ENCODE assay signal across 9 mouse cellular contexts in genomic region chr15:99469067-99469466, GRCm38 (mm10). TPM values are rescaled to one million over a fixed set of nuclear protein-coding genes. Genes with fewer than 3 reads are reported as not detected.
A peak's percentile ranks its signal among the peaks of the same experiment; 100 is the strongest.
DNase-seq lines count a peak whose midpoint lies in the region; ATAC-seq and TF ChIP-seq lines count a peak whose summit lies in the region.
"Had no signal": no experiment of that assay in that cellular context is flagged by ENCODE, and none has a peak within 500 bp of the region (broad histone marks: within the 10 kb centered on the region; RNA-seq: fewer than 3 reads in every experiment).

No protein-coding gene starts in this region.

- no peak overlapping the region for H3K9ac ChIP-seq in liver, embryonic 14.5 days (replicated peaks)

- ATAC-seq in erythroblast, adult 5-6 weeks (replicated peaks; ENCODE audit: low FRiP score, poor library complexity, severe bottlenecking), result 0 out of 2 replicates have a peak, but pooled peaks have one; percentile 56
- no peak for ATAC-seq in liver, embryonic 14.5 days (ENCODE audit: insufficient read depth)

- TF ChIP-seq CTCF in liver, embryonic 14.5 days (IDR thresholded peaks at IDR 0.05; ENCODE audit: low read depth), result peak; percentile 86

- peaks cover 0 to 9% of the 10 kb centered on the region in 2 experiments; a peak in 2 of 4 replicates for H3K4me1 ChIP-seq in liver, embryonic 14.5 days (replicated peaks; ENCODE audit: control insufficient read depth in 2 of 2, insufficient read depth in 2 of 2, low read length in 1 of 2)

- H3K27ac ChIP-seq in liver, embryonic 14.5 days, result no peak overlapping the region

- 30% methylated on average over 3 of the region's 3 CpGs for WGBS in liver, embryonic 14.5 days (ENCODE audit: insufficient replicate concordance)

- TF ChIP-seq EP300 in liver, embryonic 14.5 days (IDR thresholded peaks at IDR 0.05; ENCODE audit: low read depth), result no peak

- H3K27me3 ChIP-seq in liver, embryonic 14.5 days (ENCODE audit: control insufficient read depth, insufficient read depth, low read length), result no peaks in the 10 kb centered on the region

- no peak overlapping the region for H3K4me3 ChIP-seq in liver, embryonic 14.5 days (ENCODE audit: insufficient read depth in 1 of 2, low read depth in 2 of 2, low read length in 2 of 2)

- H3K9me3 ChIP-seq in liver, embryonic 14.5 days (ENCODE audit: control insufficient read depth, low read length), result no peaks in the 10 kb centered on the region

- DNase-seq in ovary, postnatal 10 days (ENCODE audit: low spot score), result peak; percentile 45
- no peak for DNase-seq in ovary, adult 18-20 months (ENCODE audit: low spot score)
- DNase-seq in adrenal gland, postnatal 4 days (ENCODE audit: low spot score in 2 of 2), result peak; percentile 65 to 76
- peak; percentile 75 to 87 for DNase-seq in kidney, adult 8-10 months
- DNase-seq in liver, embryonic 14.5 days (ENCODE audit: low read depth in 3 of 3, low spot score in 3 of 3), result peak in 2 of 3 experiments; percentile 47 to 55
- DNase-seq in retina, postnatal 7 days (ENCODE audit: low read depth, low spot score), result peak; percentile 71
- DNase-seq in urinary bladder, postnatal 4 days (ENCODE audit: low spot score in 2 of 2), result peak; percentile 67 to 84

- H3K36me3 ChIP-seq in liver, embryonic 14.5 days (replicated peaks; ENCODE audit: control insufficient read depth, insufficient read depth, low read depth), result no peaks in the 10 kb centered on the region

- H3K4me2 ChIP-seq in liver, embryonic 14.5 days (ENCODE audit: low read depth), result no peak overlapping the region

RNA-seq across cellular contexts. Expression of gene Bcdin3d, which starts 5.5 kb away (rescaled TPM):
- 1 to 10 TPM; 7.8 TPM for total RNA-seq in adrenal gland, postnatal 4 days (2021)
- not detected in 2 replicates for total RNA-seq in erythroblast, adult 5-6 weeks (2015; ENCODE audit: low replicate concordance)
- total RNA-seq in erythroblast, adult 5-6 weeks (2017; ENCODE audit: low replicate concordance), result 0.98 and 2.1 TPM in 2 replicates
- polyA plus RNA-seq in liver, embryonic 14.5 days (2012; rRNA removed), result 3.0 and 3.3 TPM in 2 replicates
- 5.0 TPM in 2 replicates for polyA plus RNA-seq in liver, embryonic 14.5 days (2014; fragmentation: Nextera tagmentation; extraction: Ambion mirVana)

RNA-seq across cellular contexts. Expression of gene Nckap5l, which starts 11.5 kb away (rescaled TPM):
- total RNA-seq in adrenal gland, postnatal 4 days (2021), result 10 to 100 TPM; 35.7 to 44.5 TPM
- 1.5 TPM in 1 of 2 replicates, not detected in the other for total RNA-seq in erythroblast, adult 5-6 weeks (2015; ENCODE audit: low replicate concordance)
- total RNA-seq in erythroblast, adult 5-6 weeks (2017; ENCODE audit: low replicate concordance), result not detected in 2 replicates
- 0.70 and 1.2 TPM in 2 replicates for polyA plus RNA-seq in liver, embryonic 14.5 days (2012; rRNA removed)
- polyA plus RNA-seq in liver, embryonic 14.5 days (2014; fragmentation: Nextera tagmentation; extraction: Ambion mirVana), result 0.85 and 1.4 TPM in 2 replicates

RNA-seq across cellular contexts. Expression of gene Faim2, which starts 58.9 kb away (rescaled TPM):
- 10 to 100 TPM; 23.2 to 26.8 TPM for total RNA-seq in adrenal gland, postnatal 4 days (2021)
- not detected in 2 replicates for total RNA-seq in erythroblast, adult 5-6 weeks (2015; ENCODE audit: low replicate concordance)
- total RNA-seq in erythroblast, adult 5-6 weeks (2017; ENCODE audit: low replicate concordance), result 0.09 and 0.14 TPM in 2 replicates
- 0.02 TPM in 1 of 2 replicates, not detected in the other for polyA plus RNA-seq in liver, embryonic 14.5 days (2012; rRNA removed)
- polyA plus RNA-seq in liver, embryonic 14.5 days (2014; fragmentation: Nextera tagmentation; extraction: Ambion mirVana), result not detected in 2 replicates
- total RNA-seq: hematopoietic stem cell, adult 5-6 weeks had no signal

Comparison
In these comparisons a context has a peak if more than half of its experiments do, and no peak if none do; other contexts are left out.
1. RNA of gene Nckap5l, which starts 11.5 kb away (total RNA-seq): 35.7 to 44.5 TPM in adrenal gland, postnatal 4 days; 1.5 TPM in erythroblast, adult 5-6 weeks; every median in the first group is over 10 times any median in the second.
2. RNA of gene Faim2, which starts 58.9 kb away (total RNA-seq): 23.2 to 26.8 TPM in adrenal gland, postnatal 4 days; 0.09 to 0.14 TPM in erythroblast, adult 5-6 weeks; every median in the first group is over 10 times any median in the second.